Comparison of ENCODE assay signal across 8 mouse cellular contexts in the genomic region with DNA sequence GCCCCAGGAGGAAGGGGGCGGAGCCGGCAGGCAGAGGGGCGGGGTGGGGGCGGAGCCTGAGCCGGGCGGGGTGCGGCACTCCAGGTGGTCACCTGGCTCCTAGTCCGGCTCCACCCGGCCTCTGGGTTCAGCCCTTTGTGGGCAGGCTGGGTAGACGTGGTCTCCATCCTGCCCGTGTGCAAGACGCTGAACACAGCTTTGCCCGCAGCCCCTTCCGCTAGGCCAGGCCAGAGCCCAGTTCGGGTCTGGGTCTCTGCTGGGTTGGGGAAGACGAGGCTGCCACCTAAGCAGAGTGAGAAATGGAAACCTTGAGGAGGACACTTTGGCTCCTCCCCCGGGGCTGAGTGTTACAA.
DNase-seq lines count a peak whose midpoint lies in the region; ATAC-seq and TF ChIP-seq lines count a peak whose summit lies in the region.

No protein-coding gene starts in this region.

- H3K9me3 ChIP-seq in kidney, embryonic 16.5 days (ENCODE audit: low read length), result no peaks in the 10 kb centered on the region
- no peaks in the 10 kb centered on the region for H3K9me3 ChIP-seq in hindbrain, embryonic 16.5 days (ENCODE audit: control insufficient read depth, low read length)
- no peaks in the 10 kb centered on the region for H3K9me3 ChIP-seq in midbrain, postnatal 0 days (ENCODE audit: low read length)

- H3K9ac ChIP-seq in kidney, embryonic 16.5 days (replicated peaks; ENCODE audit: low read length), result peak overlapping the region; percentile 81
- peak overlapping the region; percentile 62 for H3K9ac ChIP-seq in hindbrain, embryonic 16.5 days (ENCODE audit: low read depth, low read length)
- peak overlapping the region; percentile 48 for H3K9ac ChIP-seq in midbrain, postnatal 0 days (replicated peaks; ENCODE audit: low read length, poor library complexity, severe bottlenecking)

- H3K4me3 ChIP-seq in kidney, embryonic 16.5 days (ENCODE audit: low read length), result peak overlapping the region; percentile 64
- peak overlapping the region; percentile 33 for H3K4me3 ChIP-seq in cortical plate, adult 2 months (ENCODE audit: insufficient read depth, low read length)
- H3K4me3 ChIP-seq in hindbrain, embryonic 16.5 days (ENCODE audit: low read length), result peak overlapping the region; percentile 79
- peak overlapping the region; percentile 74 for H3K4me3 ChIP-seq in midbrain, postnatal 0 days (ENCODE audit: low read depth, low read length)

- no peaks in the 10 kb centered on the region for H3K27me3 ChIP-seq in kidney, embryonic 16.5 days (ENCODE audit: insufficient read depth, low read length)
- H3K27me3 ChIP-seq in hindbrain, embryonic 16.5 days (replicated peaks; ENCODE audit: control insufficient read depth, insufficient read depth, low read length), result no peaks in the 10 kb centered on the region; the same call in 1 of the 2 replicates
- peaks cover 9% of the 10 kb centered on the region for H3K27me3 ChIP-seq in midbrain, postnatal 0 days (ENCODE audit: insufficient read depth, low read length)

- peak; percentile 90 for ATAC-seq in kidney, embryonic 16.5 days (ENCODE audit: low FRiP score, low TSS enrichment)
- ATAC-seq in hindbrain, embryonic 16.5 days, result peak; percentile 79; the same call in 1 of the 2 replicates
- ATAC-seq in midbrain, postnatal 0 days (ENCODE audit: low FRiP score), result peak; percentile 78
- no peak for ATAC-seq in erythroid progenitor cell, adult 5-6 weeks (replicated peaks; ENCODE audit: low FRiP score, poor library complexity, severe bottlenecking)

- no peak for TF ChIP-seq CTCF in cortical plate, adult 2 months (IDR thresholded peaks at IDR 0.05; ENCODE audit: extremely low read depth, insufficient read depth, low read length)
- TF ChIP-seq CTCF in midbrain, postnatal 0 days (IDR thresholded peaks at IDR 0.05), result no peak

- no peak for TF ChIP-seq POLR2A in cortical plate, adult 2 months (IDR thresholded peaks at IDR 0.05; ENCODE audit: extremely low read depth, insufficient read depth, low read length)

- peak overlapping the region; percentile 95 for H3K4me2 ChIP-seq in kidney, embryonic 16.5 days (replicated peaks; ENCODE audit: low read depth, low read length)
- H3K4me2 ChIP-seq in hindbrain, embryonic 16.5 days (ENCODE audit: low read length), result peak overlapping the region; percentile 91
- H3K4me2 ChIP-seq in midbrain, postnatal 0 days (ENCODE audit: low read depth, low read length, poor library complexity, severe bottlenecking), result peak overlapping the region; percentile 93

- peak overlapping the region; percentile 54; the same call in 1 of the 2 replicates for H3K27ac ChIP-seq in kidney, embryonic 16.5 days (ENCODE audit: low read length)
- H3K27ac ChIP-seq in cortical plate, adult 2 months (ENCODE audit: insufficient read depth, low read length), result no peak overlapping the region
- H3K27ac ChIP-seq in hindbrain, embryonic 16.5 days (ENCODE audit: low read depth, low read length), result peak overlapping the region; percentile 46; the same call in 1 of the 2 replicates
- H3K27ac ChIP-seq in midbrain, postnatal 0 days (ENCODE audit: low read depth, low read length), result peak overlapping the region; percentile 43; the same call in 1 of the 2 replicates

- no peak for DNase-seq in kidney, postnatal 14 days
- DNase-seq in midbrain, postnatal 0 days (ENCODE audit: low spot score), result peak; percentile 11
- DNase-seq in frontal cortex, adult 2 months (ENCODE audit: extremely low spot score in 1 of 2, low spot score in 1 of 2), result no peak
- no peak for DNase-seq in testis, postnatal 14 days (ENCODE audit: low spot score)

- 1% methylated on average over 17 of the region's 17 CpGs for WGBS in kidney, embryonic 16.5 days
- WGBS in hindbrain, embryonic 16.5 days, result 2% methylated on average over 17 of the region's 17 CpGs
- 7% methylated on average over 8 of the region's 17 CpGs for WGBS in midbrain, postnatal 0 days

- peaks cover 13% of the 10 kb centered on the region for H3K4me1 ChIP-seq in kidney, embryonic 16.5 days (ENCODE audit: insufficient read depth, low read length)
- peaks cover 1% of the 10 kb centered on the region; the same call in 1 of the 2 replicates for H3K4me1 ChIP-seq in cortical plate, adult 2 months (ENCODE audit: control insufficient read depth, insufficient read depth, low read length)
- peaks cover 12% of the 10 kb centered on the region; the same call in 1 of the 2 replicates for H3K4me1 ChIP-seq in hindbrain, embryonic 16.5 days (ENCODE audit: control insufficient read depth, insufficient read depth, low read depth, low read length)
- peaks cover 3% of the 10 kb centered on the region; the same call in 1 of the 2 replicates for H3K4me1 ChIP-seq in midbrain, postnatal 0 days (ENCODE audit: insufficient read depth, low read length)

- H3K36me3 ChIP-seq in kidney, embryonic 16.5 days (ENCODE audit: insufficient read depth, low read length), result no peaks in the 10 kb centered on the region
- no peaks in the 10 kb centered on the region for H3K36me3 ChIP-seq in hindbrain, embryonic 16.5 days (ENCODE audit: control insufficient read depth, insufficient read depth, low read length)
- no peaks in the 10 kb centered on the region for H3K36me3 ChIP-seq in midbrain, postnatal 0 days (ENCODE audit: insufficient read depth, low read length)
